Mouse (Mus musculus) limb, embryonic 14.5 days (tissue): Measurements from ENCODE around the gene Vipr1. TPM values are rescaled to one million over a fixed set of nuclear protein-coding genes. Genes with fewer than 3 reads are reported as not detected.

Experiments used
- ATAC-seq: fragments of 200-750 bp; cut with Nextera tagmentation; 2 replicates; pipeline ENCODE4 v1.8.0; 2017; ENCODE audit warnings: low read depth, moderate number of reproducible peaks, moderate TSS enrichment; ENCODE audit not compliant: low FRiP score
- DNase-seq: peaks from one replicate; pipeline ENCODE4 v3.0.0-alpha.2; 2015; ENCODE audit warnings: low spot score
- H3K27ac ChIP-seq: fragments of 300-500 bp; sonication (generic); replicated peaks from 2 replicates; pipeline ENCODE4 v1.5.1; 2014; ENCODE audit warnings: low read depth, mild to moderate bottlenecking, low read length, moderate library complexity, mixed read lengths
- H3K27me3 ChIP-seq: fragments of 300-500 bp; sonication (generic); 2 replicates; pipeline ENCODE4 v1.6.1; 2014; ENCODE audit warnings: low read length, mixed read lengths; ENCODE audit not compliant: control insufficient read depth, insufficient read depth
- H3K36me3 ChIP-seq: fragments of 300-500 bp; sonication (generic); 2 replicates; pipeline ENCODE4 v1.6.1; 2014; ENCODE audit warnings: mild to moderate bottlenecking, low read length, moderate library complexity, mixed read lengths; ENCODE audit not compliant: control insufficient read depth, insufficient read depth
- H3K4me1 ChIP-seq: fragments of 300-500 bp; sonication (generic); 2 replicates; pipeline ENCODE4 v1.6.1; 2014; ENCODE audit warnings: antibody characterized with exemption, low read length, mixed read lengths; ENCODE audit not compliant: control insufficient read depth, insufficient read depth
- H3K4me2 ChIP-seq: fragments of 300-500 bp; sonication (generic); replicated peaks from 2 replicates; pipeline ENCODE4 v1.6.1; 2014; ENCODE audit warnings: low read depth, mild to moderate bottlenecking, low read length, moderate library complexity; ENCODE audit not compliant: severe bottlenecking
- H3K4me3 ChIP-seq: fragments of 300-500 bp; sonication (generic); replicated peaks from 2 replicates; pipeline ENCODE4 v1.5.1; 2014; ENCODE audit warnings: low read length
- H3K9ac ChIP-seq: fragments of 300-500 bp; sonication (generic); 2 replicates; pipeline ENCODE4 v1.6.1; 2014; ENCODE audit warnings: mild to moderate bottlenecking, low read depth, low read length, moderate library complexity; ENCODE audit not compliant: severe bottlenecking
- H3K9me3 ChIP-seq: fragments of 300-500 bp; sonication (generic); 2 replicates; pipeline ENCODE4 v1.6.1; 2016; ENCODE audit warnings: low read length; ENCODE audit not compliant: control insufficient read depth
- POLR2A ChIP-seq: fragments of 200-500 bp; IDR thresholded peaks from 2 replicates; pipeline ENCODE4 v1.8.0; 2012; ENCODE audit warnings: inconsistent platforms, mild to moderate bottlenecking, moderate library complexity, borderline replicate concordance; ENCODE audit not compliant: insufficient read depth, insufficient read length; ENCODE audit errors: extremely low read depth
- WGBS: fragments of 180-500 bp; shearing (Covaris S2); extraction: QIAGEN DNeasy Blood & Tissue Kit; methylation state at CpG from one replicate; pipeline ENCODE4 v1.1.7; 2014; 5-methylcytosine and 5-hydroxymethylcytosine counted together
- polyA plus RNA-seq, 2 experiments: library from polyadenylated mRNA; depleted of rRNA in 1 of 2; stranded (reverse) in 1 of 2; unstranded in 1 of 2; fragments of >200 nt; fragmentation: Nextera tagmentation in 1 of 2; extraction: Ambion mirVana in 1 of 2; gene quantifications; 2 replicates each; pipeline versions ENCODE4 v1.2.1 to v1.2.3; 2012 to 2014

Gene Vipr1
- polyA plus RNA-seq, 2 experiments, result 0.45 to 0.47 TPM

DNA sequence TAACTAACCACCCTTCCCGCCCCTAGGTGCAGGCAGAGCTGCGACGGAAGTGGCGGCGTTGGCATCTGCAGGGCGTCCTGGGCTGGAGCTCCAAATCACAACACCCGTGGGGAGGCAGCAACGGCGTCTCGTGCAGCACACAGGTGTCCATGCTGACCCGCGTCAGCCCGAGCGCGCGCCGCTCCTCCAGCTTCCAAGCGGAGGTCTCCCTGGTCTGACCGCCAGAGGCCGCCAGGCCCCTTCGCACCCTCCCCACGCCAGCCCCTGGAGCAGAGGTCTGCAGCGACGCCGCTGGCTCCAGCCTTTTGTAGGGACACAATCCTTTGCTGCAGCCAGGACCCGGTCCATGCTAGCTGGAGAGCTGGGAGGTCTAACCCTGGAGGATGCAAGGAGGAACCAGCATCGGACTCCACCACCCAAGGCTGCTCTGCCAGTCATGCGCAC, 26.9 kb downstream of the Vipr1 start:
- Histone ChIP-seq H3K4me1 (no peaks in the 10 kb centered on the region), H3K4me3 (peak overlapping the region; percentile 28), H3K27ac (no peak overlapping the region), H3K9ac (peak overlapping the region; percentile 43), H3K4me2 (peak overlapping the region; percentile 57), H3K27me3 (no peaks in the 10 kb centered on the region; the same call in 1 of the 2 replicates), H3K36me3 (no peaks in the 10 kb centered on the region), H3K9me3 (no peaks in the 10 kb centered on the region)
- 2% methylated on average over 23 of the region's 28 CpGs for WGBS
- ATAC-seq (peak; percentile 63; the same call in 1 of the 2 replicates), DNase-seq (peak; percentile 47)
- TF ChIP-seq POLR2A, result no peak

DNA sequence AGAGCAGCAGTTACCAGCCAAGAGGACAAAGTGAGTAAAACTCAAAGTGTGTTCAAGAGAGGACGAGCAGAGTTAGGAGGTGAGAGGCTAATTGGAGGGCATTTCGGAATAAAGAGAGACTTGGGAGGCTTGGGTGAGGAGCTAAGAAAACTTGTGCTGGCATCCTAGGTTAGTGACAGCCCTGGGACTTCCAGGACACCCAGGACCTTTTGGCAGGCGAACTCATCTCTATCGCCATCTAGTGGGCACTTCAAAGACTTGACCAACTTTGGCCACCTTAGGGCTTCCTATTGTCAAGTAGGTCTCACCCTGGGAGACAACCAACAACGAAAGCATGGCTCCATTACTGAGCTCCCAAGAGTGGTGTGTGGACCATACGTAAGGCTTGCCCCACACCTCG, 28.8 kb downstream of the Vipr1 start:
- H3K9ac ChIP-seq, result no peak overlapping the region

DNA sequence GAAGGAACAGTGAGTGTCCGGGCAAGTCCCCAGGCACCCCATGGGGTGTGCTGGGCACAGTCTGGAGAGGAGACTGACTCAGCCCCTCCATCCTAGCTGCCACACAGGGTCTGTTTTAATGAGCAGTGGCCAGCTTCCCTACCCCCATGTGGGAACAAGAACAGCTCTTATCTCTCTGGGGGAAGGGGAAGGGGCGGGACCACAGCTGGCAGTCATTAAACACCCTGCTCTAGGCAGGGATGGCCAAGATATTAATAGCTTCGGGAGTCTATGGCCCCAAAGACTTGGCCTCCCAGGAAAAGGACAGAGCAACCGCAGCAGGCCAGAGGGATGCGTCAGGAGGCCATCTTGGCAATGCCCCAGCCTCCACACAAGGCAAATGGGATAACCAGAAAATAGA, 29.8 kb downstream of the Vipr1 start:
- Histone ChIP-seq H3K9me3 (no peaks in the 10 kb centered on the region), H3K4me3 (no peak overlapping the region), H3K36me3 (no peaks in the 10 kb centered on the region), H3K27ac (no peak overlapping the region), H3K9ac (no peak overlapping the region), H3K4me2 (no peak overlapping the region), H3K4me1 (no peaks in the 10 kb centered on the region), H3K27me3 (no peaks in the 10 kb centered on the region; the same call in 1 of the 2 replicates)
- 48% methylated on average over 5 of the region's 5 CpGs for WGBS
- DNase-seq (no peak), ATAC-seq (no peak)
- TF ChIP-seq POLR2A, result no peak

More for the DNA sequence above, 28.8 kb downstream of the Vipr1 start:
- DNase-seq, result peak; percentile 59
- Histone ChIP-seq H3K9me3 (no peaks in the 10 kb centered on the region), H3K36me3 (no peaks in the 10 kb centered on the region), H3K4me3 (no peak overlapping the region), H3K4me2 (no peak overlapping the region), H3K27me3 (no peaks in the 10 kb centered on the region; the same call in 1 of the 2 replicates), H3K4me1 (no peaks in the 10 kb centered on the region), H3K27ac (no peak overlapping the region)
- 26% methylated on average over 7 of the region's 7 CpGs for WGBS
- TF ChIP-seq POLR2A, result no peak
- no peak for ATAC-seq

DNA sequence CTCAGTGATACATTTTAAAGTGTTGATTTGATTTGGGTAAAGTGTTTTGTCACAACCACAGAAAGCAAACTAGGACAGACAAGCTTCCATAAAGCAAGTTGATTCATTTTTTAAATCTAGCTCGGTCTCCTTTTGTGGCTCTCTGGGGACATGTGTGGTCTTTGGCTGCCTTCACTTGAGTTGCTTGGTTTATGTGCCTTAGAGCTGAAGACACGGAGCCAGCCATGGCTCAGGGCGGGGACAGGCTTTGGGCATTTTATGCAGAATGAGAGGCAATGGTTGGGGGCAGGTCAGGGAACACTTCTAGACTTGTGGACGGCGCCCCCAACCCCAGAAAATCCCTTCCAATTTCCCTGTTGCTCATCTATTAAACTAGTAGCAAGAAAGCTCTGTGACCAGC, 31.2 kb downstream of the Vipr1 start:
- no peaks in the 10 kb centered on the region; the same call in 1 of the 2 replicates for H3K27me3 ChIP-seq
- WGBS, result 66% methylated on average over 5 of the region's 5 CpGs

DNA sequence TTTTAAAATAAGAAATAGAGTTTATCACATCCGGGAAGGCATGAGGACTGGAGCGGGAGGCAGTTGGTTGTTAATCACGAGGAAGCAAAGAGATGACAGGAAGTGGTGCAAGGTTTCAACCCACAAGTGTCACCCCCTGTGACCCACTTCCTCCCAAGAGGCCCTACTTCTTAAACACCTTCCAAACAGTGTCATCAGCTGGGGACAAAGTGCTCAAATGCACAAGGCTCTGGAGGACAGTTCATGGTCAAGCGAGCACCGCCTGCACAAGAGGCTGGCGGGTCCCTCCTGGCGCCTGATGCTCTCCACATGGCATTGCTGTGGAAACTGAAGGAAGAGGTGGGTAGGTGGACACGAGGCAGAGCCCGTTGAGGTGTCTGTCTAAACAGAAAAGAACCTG, 32.5 kb downstream of the Vipr1 start:
- Histone ChIP-seq H3K4me1 (no peaks in the 10 kb centered on the region), H3K4me2 (no peak overlapping the region), H3K27ac (no peak overlapping the region), H3K27me3 (no peaks in the 10 kb centered on the region), H3K4me3 (no peak overlapping the region), H3K9ac (no peak overlapping the region), H3K36me3 (no peaks in the 10 kb centered on the region), H3K9me3 (no peaks in the 10 kb centered on the region)
- 88% methylated on average over 9 of the region's 9 CpGs for WGBS
- no peak for TF ChIP-seq POLR2A
- ATAC-seq (no peak), DNase-seq (no peak)

More for the DNA sequence above, 31.2 kb downstream of the Vipr1 start:
- DNase-seq (no peak), ATAC-seq (no peak)
- TF ChIP-seq POLR2A, result no peak
- no peak overlapping the region for H3K27ac ChIP-seq
- H3K4me2 ChIP-seq, result no peak overlapping the region
- H3K9ac ChIP-seq, result no peak overlapping the region
- H3K36me3 ChIP-seq, result no peaks in the 10 kb centered on the region
- H3K4me3 ChIP-seq, result no peak overlapping the region
- no peaks in the 10 kb centered on the region for H3K4me1 ChIP-seq
- H3K9me3 ChIP-seq, result no peaks in the 10 kb centered on the region

DNA sequence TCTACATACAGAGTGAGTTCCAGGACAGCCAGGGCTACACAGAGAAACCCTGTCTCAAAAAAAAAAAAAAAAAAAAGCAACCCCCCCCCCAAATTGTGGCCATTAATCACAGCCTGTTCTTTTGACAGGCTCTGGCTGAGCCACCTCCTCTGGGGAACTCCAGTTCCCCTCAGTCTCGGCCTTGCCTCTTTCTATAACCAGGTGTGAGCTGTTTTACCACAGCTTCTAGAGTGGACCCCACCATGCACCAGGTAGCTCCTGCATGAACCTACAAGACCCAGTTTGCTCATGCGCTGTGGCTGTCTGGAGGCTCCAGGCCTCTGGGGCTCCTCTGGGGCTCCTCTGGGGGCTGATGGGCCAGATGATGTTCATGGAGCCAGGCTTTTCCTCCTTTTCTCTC, 33.0 kb downstream of the Vipr1 start:
- ATAC-seq, result no peak
- Histone ChIP-seq H3K36me3 (no peaks in the 10 kb centered on the region), H3K27ac (no peak overlapping the region), H3K9me3 (no peaks in the 10 kb centered on the region), H3K9ac (no peak overlapping the region), H3K27me3 (no peaks in the 10 kb centered on the region), H3K4me3 (no peak overlapping the region), H3K4me1 (no peaks in the 10 kb centered on the region), H3K4me2 (no peak overlapping the region)
- 82% methylated on average over 2 of the region's 2 CpGs for WGBS
- no peak for TF ChIP-seq POLR2A
- DNase-seq, result no peak
